Mouse (Mus musculus): ENCODE measurements around the gene Rps6ka3. TPM values are rescaled to one million over a fixed set of nuclear protein-coding genes. Genes with fewer than 3 reads are reported as not detected.

Gene Rps6ka3
- polyA plus RNA-seq, 1 experiment from 2014 or later, result 4.0 TPM

DNA sequence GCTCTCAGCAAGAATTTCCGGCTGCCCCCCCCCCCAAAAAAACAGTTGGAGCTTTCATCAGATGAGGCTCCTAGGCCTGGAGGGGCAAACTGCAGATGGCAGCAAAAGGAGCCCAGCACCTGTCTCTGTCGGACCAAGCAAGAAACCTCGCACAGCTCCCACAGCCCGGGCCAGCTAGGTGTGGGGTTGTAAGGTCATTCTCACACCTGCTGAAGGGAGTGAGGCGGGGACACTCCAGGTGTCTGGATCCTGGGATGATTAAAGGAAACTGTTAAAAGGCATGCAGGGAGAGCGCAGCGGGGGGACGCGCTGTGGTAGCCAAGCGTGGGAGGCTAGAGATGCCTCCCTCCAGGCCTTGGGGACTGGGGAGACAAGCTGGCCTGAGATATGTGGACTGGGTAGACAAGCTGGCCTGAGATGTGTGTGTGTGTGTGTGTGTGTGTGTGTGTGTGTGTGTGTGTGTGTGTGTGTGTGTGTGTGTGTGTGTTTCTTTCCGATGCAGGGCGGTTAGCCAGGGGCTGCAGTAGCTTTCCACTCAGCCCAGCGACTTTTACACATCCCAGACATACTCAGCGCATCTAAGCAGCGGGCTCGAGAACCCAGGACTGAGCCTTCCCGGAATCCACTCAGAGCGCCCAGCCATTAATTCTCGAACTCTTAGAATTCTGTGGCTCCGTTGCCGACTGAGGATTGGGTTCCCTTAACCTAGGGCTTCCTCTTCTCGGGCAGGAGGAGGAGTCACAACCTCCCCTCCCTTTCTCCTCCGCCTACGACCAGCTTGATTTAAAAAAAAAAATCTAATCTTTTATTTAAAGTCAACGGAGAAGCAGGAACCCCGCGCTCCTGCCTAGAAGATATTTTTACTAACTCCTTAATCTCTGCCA, 44.1 kb downstream of the Rps6ka3 start:
- H3K36me3 ChIP-seq (replicated peaks; ENCODE audit: control insufficient read depth, insufficient read depth), result no peaks in the 10 kb centered on the region
- no peaks in the 10 kb centered on the region for H3K27me3 ChIP-seq (ENCODE audit: control insufficient read depth, insufficient read depth, low read length)
- no peak for ATAC-seq (ENCODE audit: low FRiP score)
- H3K9me3 ChIP-seq (ENCODE audit: control insufficient read depth, low read length), result no peaks in the 10 kb centered on the region
- H3K4me2 ChIP-seq (replicated peaks), result peak overlapping the region; percentile 57
- peak overlapping the region; percentile 60 for H3K4me3 ChIP-seq (replicated peaks; ENCODE audit: low read length)
- H3K4me1 ChIP-seq (replicated peaks; ENCODE audit: control insufficient read depth, insufficient read depth, low read length), result no peaks in the 10 kb centered on the region
- 0 out of 2 replicates have a peak overlapping the region, but pooled peaks have one; percentile 65 for H3K27ac ChIP-seq
- H3K9ac ChIP-seq, result 0 out of 2 replicates have a peak overlapping the region, but pooled peaks have one; percentile 24
- DNase-seq (ENCODE audit: low spot score), result no peak
- 31% methylated on average over 25 of the region's 27 CpGs for WGBS

DNA sequence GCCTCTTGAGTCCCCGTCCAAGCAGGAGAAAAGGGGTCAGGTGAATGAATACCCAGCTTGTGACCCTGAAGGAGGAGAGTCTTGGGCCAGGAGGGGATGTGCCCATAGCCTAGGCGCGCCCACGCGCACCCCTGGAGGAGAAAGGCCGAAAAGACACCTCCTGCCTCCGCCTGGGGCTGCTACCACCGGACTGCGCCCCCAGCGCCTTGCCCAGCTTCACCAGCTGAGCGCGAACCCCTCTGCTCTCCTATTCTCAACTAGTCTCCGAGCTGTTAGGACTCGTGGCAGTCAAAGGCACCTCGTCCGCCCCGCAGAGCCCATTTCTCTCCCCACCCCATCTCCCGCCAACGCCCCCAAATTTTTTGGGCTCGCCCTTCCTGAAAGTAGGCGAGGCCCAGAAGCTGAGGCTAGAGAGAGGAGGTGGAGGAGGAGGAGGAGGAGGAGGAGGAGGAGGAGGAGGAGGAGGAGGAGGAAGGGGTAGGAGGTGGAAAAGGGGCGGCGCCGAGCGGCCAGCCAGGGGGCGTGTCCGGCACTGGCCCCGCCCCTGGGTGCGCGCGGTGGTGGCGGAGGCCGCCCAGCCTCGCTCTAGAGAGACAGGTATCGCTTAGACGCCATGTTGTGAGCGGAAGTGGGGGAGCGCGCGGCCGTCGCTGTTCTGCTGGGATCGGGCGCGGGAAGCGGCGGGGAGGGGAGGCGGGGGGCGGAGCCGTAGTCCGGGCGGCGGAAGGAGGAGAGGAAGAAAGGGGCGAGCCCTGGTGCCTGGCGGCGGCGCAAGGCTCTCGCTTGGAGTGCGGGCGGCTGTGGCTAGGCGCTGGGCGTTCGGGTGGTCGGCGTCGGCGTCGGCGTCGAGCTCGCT, 45.2 kb downstream of the Rps6ka3 start:
- H3K27me3 ChIP-seq (ENCODE audit: control insufficient read depth, insufficient read depth, low read length), result no peaks in the 10 kb centered on the region
- no peaks in the 10 kb centered on the region for H3K9me3 ChIP-seq (ENCODE audit: control insufficient read depth, low read length)
- peak overlapping the region; percentile 60 for H3K4me3 ChIP-seq (replicated peaks; ENCODE audit: low read length)
- H3K4me2 ChIP-seq (replicated peaks), result peak overlapping the region; percentile 57
- peak overlapping the region; percentile 66; the same call in 1 of the 2 replicates for H3K9ac ChIP-seq
- 9% methylated on average over 49 of the region's 71 CpGs for WGBS
- no peaks in the 10 kb centered on the region for H3K4me1 ChIP-seq (replicated peaks; ENCODE audit: control insufficient read depth, insufficient read depth, low read length)
- peak; percentile 97 for ATAC-seq (ENCODE audit: low FRiP score)
- peak overlapping the region; percentile 89 for H3K27ac ChIP-seq
- no peaks in the 10 kb centered on the region for H3K36me3 ChIP-seq (replicated peaks; ENCODE audit: control insufficient read depth, insufficient read depth)
- DNase-seq (ENCODE audit: low spot score), result peak; percentile 81

DNA sequence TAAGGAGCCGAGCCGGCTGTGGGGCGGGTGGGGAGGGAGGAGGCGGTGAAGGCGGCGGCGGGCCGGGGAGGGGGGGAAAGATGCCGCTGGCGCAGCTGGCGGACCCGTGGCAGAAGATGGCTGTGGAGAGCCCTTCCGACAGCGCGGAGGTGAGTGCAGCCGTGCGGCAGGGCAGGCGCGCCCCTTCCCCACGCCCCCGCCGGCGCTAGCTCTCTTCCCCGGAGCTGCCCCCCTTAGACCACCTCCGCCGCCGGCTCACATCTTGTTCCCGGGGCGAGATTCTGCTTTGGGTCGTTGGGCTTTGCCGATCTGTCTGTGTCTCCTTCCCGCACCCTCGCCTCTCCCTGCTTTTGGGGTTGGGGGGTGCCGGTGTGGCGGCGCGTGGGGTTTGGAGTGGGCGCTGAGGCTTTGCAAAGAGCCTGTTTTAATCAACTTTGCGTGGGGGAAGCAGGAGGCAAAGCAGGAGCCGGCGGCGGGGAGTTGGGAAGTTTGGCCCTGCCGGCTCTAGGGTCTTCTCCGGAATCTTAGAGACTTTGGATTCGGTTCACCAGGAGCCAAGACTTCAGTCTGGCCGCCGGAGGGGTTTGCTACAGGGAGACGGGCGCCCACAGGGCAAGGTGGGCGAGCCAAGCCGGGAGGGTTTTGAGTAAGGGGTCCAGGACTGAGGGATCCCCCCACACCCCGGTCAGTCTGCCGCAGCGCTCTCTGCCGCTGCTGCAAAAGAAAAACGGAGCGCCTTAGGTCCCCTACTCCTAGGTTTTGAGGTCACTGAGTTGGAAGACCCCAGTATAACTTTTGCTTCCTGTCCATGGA, 46.1 kb downstream of the Rps6ka3 start:
- no peaks in the 10 kb centered on the region for H3K27me3 ChIP-seq (ENCODE audit: control insufficient read depth, insufficient read depth, low read length)
- H3K9me3 ChIP-seq (ENCODE audit: control insufficient read depth, low read length), result no peaks in the 10 kb centered on the region
- peak overlapping the region; percentile 68 for H3K4me2 ChIP-seq (replicated peaks)
- no peak; the same call in 1 of the 2 replicates for ATAC-seq (ENCODE audit: low FRiP score)
- WGBS, result 18% methylated on average over 42 of the region's 57 CpGs
- no peaks in the 10 kb centered on the region for H3K4me1 ChIP-seq (replicated peaks; ENCODE audit: control insufficient read depth, insufficient read depth, low read length)
- DNase-seq (ENCODE audit: low spot score), result no peak
- H3K9ac ChIP-seq, result peak overlapping the region; percentile 66
- no peaks in the 10 kb centered on the region for H3K36me3 ChIP-seq (replicated peaks; ENCODE audit: control insufficient read depth, insufficient read depth)
- H3K4me3 ChIP-seq (replicated peaks; ENCODE audit: low read length), result peak overlapping the region; percentile 60
- peak overlapping the region; percentile 89 for H3K27ac ChIP-seq

DNA sequence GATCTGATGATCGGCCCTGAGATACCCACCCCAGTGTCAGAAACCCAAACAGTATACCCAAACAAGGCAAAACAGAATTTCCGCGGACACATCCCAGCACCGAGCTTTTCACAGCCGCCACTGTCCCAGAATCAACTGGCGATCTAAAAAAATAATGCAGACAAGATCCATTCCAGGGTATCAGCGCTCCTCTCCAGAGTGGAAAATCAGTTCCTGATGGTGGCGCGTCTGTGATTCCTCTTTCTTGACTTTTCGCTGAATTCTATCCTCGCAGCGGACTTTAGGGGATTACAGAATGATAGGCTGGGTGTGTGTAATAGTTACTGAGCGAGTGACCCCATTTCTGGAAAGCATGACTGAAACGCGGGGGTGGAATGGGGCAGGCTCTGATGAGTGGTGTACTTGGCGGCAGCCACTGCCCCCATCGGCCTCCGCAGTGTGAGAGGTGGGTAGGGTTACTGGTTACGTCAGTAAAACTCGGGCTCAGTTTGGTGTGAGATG, 46.9 kb downstream of the Rps6ka3 start:
- H3K27ac ChIP-seq, result 0 out of 2 replicates have a peak overlapping the region, but pooled peaks have one; percentile 89
- DNase-seq (ENCODE audit: low spot score) (no peak), ATAC-seq (ENCODE audit: low FRiP score) (no peak)
- no peaks in the 10 kb centered on the region for H3K4me1 ChIP-seq (replicated peaks; ENCODE audit: control insufficient read depth, insufficient read depth, low read length)
- peak overlapping the region; percentile 68 for H3K4me2 ChIP-seq (replicated peaks)
- no peaks in the 10 kb centered on the region for H3K27me3 ChIP-seq (ENCODE audit: control insufficient read depth, insufficient read depth, low read length)
- no peaks in the 10 kb centered on the region for H3K36me3 ChIP-seq (replicated peaks; ENCODE audit: control insufficient read depth, insufficient read depth)
- no peaks in the 10 kb centered on the region for H3K9me3 ChIP-seq (ENCODE audit: control insufficient read depth, low read length)
- H3K9ac ChIP-seq, result peak overlapping the region; percentile 66
- H3K4me3 ChIP-seq (replicated peaks; ENCODE audit: low read length), result peak overlapping the region; percentile 60
- 17% methylated on average over 20 of the region's 20 CpGs for WGBS

DNA sequence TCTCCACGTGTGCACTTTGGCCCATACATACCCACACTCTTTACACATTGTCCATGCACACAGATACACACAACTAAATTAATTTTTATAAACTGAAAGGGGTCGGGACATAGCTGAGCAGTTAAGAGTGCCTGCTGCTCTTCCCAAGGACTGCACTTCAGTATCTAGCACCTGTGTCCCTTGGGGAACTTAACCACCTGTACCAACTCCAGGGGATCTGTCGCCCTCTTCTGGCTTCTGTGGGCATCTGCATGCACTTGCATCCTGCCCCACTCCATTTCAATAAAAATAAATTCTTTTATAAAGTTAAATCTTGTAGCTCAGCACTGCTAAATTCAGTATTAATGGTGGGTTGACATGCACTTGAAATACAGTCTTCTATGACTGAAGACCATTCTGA, 54.6 kb downstream of the Rps6ka3 start:
- peak; percentile 18 for DNase-seq (ENCODE audit: low spot score)
- ATAC-seq (ENCODE audit: low FRiP score), result no peak
- no peaks in the 10 kb centered on the region for H3K4me1 ChIP-seq (replicated peaks; ENCODE audit: control insufficient read depth, insufficient read depth, low read length)
- WGBS, result 36% methylated on average over 3 of the region's 3 CpGs
- H3K4me2 ChIP-seq (replicated peaks), result no peak overlapping the region
- no peaks in the 10 kb centered on the region for H3K27me3 ChIP-seq (ENCODE audit: control insufficient read depth, insufficient read depth, low read length)
- H3K9ac ChIP-seq, result no peak overlapping the region
- no peak overlapping the region for H3K27ac ChIP-seq
- H3K9me3 ChIP-seq (ENCODE audit: control insufficient read depth, low read length), result no peaks in the 10 kb centered on the region
- H3K36me3 ChIP-seq (replicated peaks; ENCODE audit: control insufficient read depth, insufficient read depth), result no peaks in the 10 kb centered on the region
- H3K4me3 ChIP-seq (replicated peaks; ENCODE audit: low read length), result no peak overlapping the region

DNA sequence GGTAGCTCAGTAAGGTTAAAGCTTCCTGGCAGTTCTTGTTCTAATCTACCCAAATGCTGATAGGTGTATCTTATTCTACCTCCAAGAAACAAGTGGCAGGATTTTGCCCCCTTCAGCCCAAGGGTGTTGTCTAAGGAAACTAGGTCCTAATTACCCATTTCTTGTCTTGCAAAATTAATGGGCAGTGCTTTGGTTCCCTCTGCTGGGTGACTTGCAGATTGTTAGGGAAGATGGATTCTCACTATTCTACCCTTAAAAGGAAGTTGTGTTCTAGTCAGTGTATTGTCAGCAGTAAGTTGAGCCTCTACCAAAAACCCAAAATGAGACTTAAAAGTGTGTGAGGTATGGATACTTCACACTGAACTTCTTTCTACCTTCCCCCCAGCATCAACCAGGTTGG, 59.0 kb downstream of the Rps6ka3 start:
- Histone ChIP-seq H3K36me3 (replicated peaks; ENCODE audit: control insufficient read depth, insufficient read depth) (no peaks in the 10 kb centered on the region), H3K9me3 (ENCODE audit: control insufficient read depth, low read length) (no peaks in the 10 kb centered on the region), H3K4me2 (replicated peaks) (no peak overlapping the region), H3K4me3 (replicated peaks; ENCODE audit: low read length) (no peak overlapping the region), H3K9ac (no peak overlapping the region), H3K27me3 (ENCODE audit: control insufficient read depth, insufficient read depth, low read length) (no peaks in the 10 kb centered on the region), H3K27ac (no peak overlapping the region), H3K4me1 (replicated peaks; ENCODE audit: control insufficient read depth, insufficient read depth, low read length) (no peaks in the 10 kb centered on the region)
- DNase-seq (ENCODE audit: low spot score) (peak; percentile 24), ATAC-seq (ENCODE audit: low FRiP score) (no peak)

DNA sequence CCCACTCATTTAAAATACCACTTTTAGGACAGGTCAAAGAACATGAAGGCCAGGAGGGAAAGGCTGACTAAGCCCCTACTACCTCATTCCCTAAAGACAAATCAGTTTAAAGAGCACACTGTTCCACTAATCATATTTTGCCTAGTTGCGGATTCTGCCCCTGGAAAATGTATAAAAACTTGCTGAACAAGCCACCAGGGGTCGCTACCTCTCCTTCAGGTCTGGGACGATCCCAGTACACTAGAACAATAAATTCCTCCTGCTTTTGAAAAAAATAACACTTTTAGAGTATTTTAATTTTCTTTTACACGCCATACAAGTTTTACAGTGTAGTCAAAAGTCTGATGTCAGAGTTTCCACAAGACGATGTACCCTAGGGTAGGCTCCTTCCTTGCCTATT, 76.7 kb downstream of the Rps6ka3 start:
- ATAC-seq (ENCODE audit: low FRiP score), result no peak
- Histone ChIP-seq H3K4me3 (replicated peaks; ENCODE audit: low read length) (no peak overlapping the region), H3K27me3 (ENCODE audit: control insufficient read depth, insufficient read depth, low read length) (no peaks in the 10 kb centered on the region), H3K27ac (no peak overlapping the region), H3K4me2 (replicated peaks) (no peak overlapping the region), H3K9ac (no peak overlapping the region), H3K36me3 (replicated peaks; ENCODE audit: control insufficient read depth, insufficient read depth) (no peaks in the 10 kb centered on the region), H3K9me3 (ENCODE audit: control insufficient read depth, low read length) (no peaks in the 10 kb centered on the region), H3K4me1 (replicated peaks; ENCODE audit: control insufficient read depth, insufficient read depth, low read length) (no peaks in the 10 kb centered on the region)
- whole genome bisulfite sequencing, result 76% methylated on average over 5 of the region's 5 CpGs
- DNase-seq (ENCODE audit: low spot score), result no peak

DNA sequence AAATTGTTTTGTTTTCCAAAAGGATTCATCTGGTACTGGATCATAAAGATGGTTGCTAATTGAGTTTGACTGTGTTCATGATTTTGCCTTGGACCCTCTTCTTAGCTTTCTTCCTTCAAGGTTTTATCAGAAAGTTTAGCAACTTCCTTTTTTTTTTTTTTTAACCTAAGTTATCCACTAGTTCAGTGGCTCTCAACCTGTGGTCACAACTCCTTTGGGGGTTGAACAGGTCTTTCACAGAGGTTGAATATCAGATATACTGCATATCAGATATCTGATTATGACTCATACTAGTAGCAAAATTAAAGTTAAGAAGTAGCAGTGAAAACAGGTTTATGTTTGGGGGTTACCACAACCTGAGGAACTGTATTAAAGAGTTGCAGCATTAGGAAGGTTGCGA, 85.8 kb downstream of the Rps6ka3 start:
- H3K4me3 ChIP-seq (replicated peaks; ENCODE audit: low read length), result no peak overlapping the region
- no peaks in the 10 kb centered on the region; the same call in 1 of the 2 replicates for H3K36me3 ChIP-seq (replicated peaks; ENCODE audit: control insufficient read depth, insufficient read depth)
- H3K27me3 ChIP-seq (ENCODE audit: control insufficient read depth, insufficient read depth, low read length), result no peaks in the 10 kb centered on the region
- no peak overlapping the region for H3K4me2 ChIP-seq (replicated peaks)
- WGBS, result 89% methylated on average over 1 of the region's 1 CpGs
- H3K9ac ChIP-seq, result no peak overlapping the region
- no peak overlapping the region for H3K27ac ChIP-seq
- no peaks in the 10 kb centered on the region for H3K9me3 ChIP-seq (ENCODE audit: control insufficient read depth, low read length)
- DNase-seq (ENCODE audit: low spot score) (no peak), ATAC-seq (ENCODE audit: low FRiP score) (no peak)
- H3K4me1 ChIP-seq (replicated peaks; ENCODE audit: control insufficient read depth, insufficient read depth, low read length), result no peaks in the 10 kb centered on the region

All from hindbrain, embryonic 14.5 days (tissue).